Mouse (Mus musculus) neural tube, embryonic 13.5 days (tissue): Measurements from ENCODE around the gene Itpkb. TPM values are rescaled to one million over a fixed set of nuclear protein-coding genes. Genes with fewer than 3 reads are reported as not detected.

Experiments
- ATAC-seq: fragments of 200-750 bp; cut with Nextera tagmentation; 2 replicates; pipeline ENCODE4 v1.8.0; 2017; ENCODE audit warnings: low read depth, mild to moderate bottlenecking, moderate TSS enrichment, moderate library complexity
- H3K27ac ChIP-seq: fragments of 300-500 bp; sonication (generic); replicated peaks from 2 replicates; pipeline ENCODE4 v1.5.1; 2015; ENCODE audit warnings: moderate library complexity, mild to moderate bottlenecking, inconsistent platforms
- H3K27me3 ChIP-seq: fragments of 300-500 bp; sonication (generic); 2 replicates; pipeline ENCODE4 v1.6.1; 2015; ENCODE audit warnings: mild to moderate bottlenecking, inconsistent platforms
- H3K36me3 ChIP-seq: fragments of 300-500 bp; sonication (generic); 2 replicates; pipeline ENCODE4 v1.6.1; 2015; ENCODE audit warnings: mild to moderate bottlenecking, inconsistent platforms
- H3K4me1 ChIP-seq: fragments of 300-500 bp; sonication (generic); replicated peaks from 2 replicates; pipeline ENCODE4 v1.6.1; 2015; ENCODE audit warnings: inconsistent platforms
- H3K4me2 ChIP-seq: fragments of 300-500 bp; sonication (generic); 2 replicates; pipeline ENCODE4 v1.6.1; 2015; ENCODE audit warnings: inconsistent platforms, mild to moderate bottlenecking, moderate library complexity
- H3K4me3 ChIP-seq: fragments of 300-500 bp; sonication (generic); 2 replicates; pipeline ENCODE4 v1.5.1; 2015; ENCODE audit warnings: mild to moderate bottlenecking, inconsistent platforms
- H3K9ac ChIP-seq: fragments of 300-500 bp; sonication (generic); 2 replicates; pipeline ENCODE4 v1.6.1; 2015; ENCODE audit warnings: moderate library complexity, mild to moderate bottlenecking, inconsistent platforms
- H3K9me3 ChIP-seq: fragments of 300-500 bp; sonication (generic); 2 replicates; pipeline ENCODE4 v1.6.1; 2016; ENCODE audit warnings: inconsistent platforms
- WGBS: fragments of 180-500 bp; shearing (Covaris S2); methylation state at CpG from one replicate; pipeline ENCODE4 v1.1.7; 2015; 5-methylcytosine and 5-hydroxymethylcytosine counted together
- polyA plus RNA-seq: library from polyadenylated mRNA; unstranded; fragments of >200 nt; fragmentation: Nextera tagmentation; extraction: Ambion mirVana; gene quantifications from 2 replicates; pipeline ENCODE4 v1.2.1, GENCODE M21; 2015

Gene Itpkb
- polyA plus RNA-seq, 1 experiment from 2014 or later: 3.9 TPM

GRCm38 (mm10) chr1:180332928-180333440, 2.7 kb downstream of the Itpkb start:
- Histone ChIP-seq H3K9ac (peak overlapping the region; percentile 86), H3K27ac (no peak overlapping the region), H3K36me3 (no peaks in the 10 kb centered on the region), H3K4me1 (peaks cover 72% of the 10 kb centered on the region), H3K4me3 (peak overlapping the region; percentile 55), H3K27me3 (peaks cover 59% of the 10 kb centered on the region), H3K4me2 (peak overlapping the region; percentile 93), H3K9me3 (no peaks in the 10 kb centered on the region)
- WGBS: 19% methylated on average over 14 of the region's 14 CpGs
- no peak for ATAC-seq

- Histone ChIP-seq H3K36me3 (no peaks in the 10 kb centered on the region), H3K4me2 (peak overlapping the region; percentile 93), H3K4me3 (peak overlapping the region; percentile 55; the same call in 1 of the 2 replicates), H3K27me3 (peaks cover 56% of the 10 kb centered on the region), H3K27ac (no peak overlapping the region), H3K9me3 (no peaks in the 10 kb centered on the region), H3K9ac (no peak overlapping the region), H3K4me1 (peaks cover 72% of the 10 kb centered on the region)
- ATAC-seq: no peak
- 27% methylated on average over 6 of the region's 6 CpGs for WGBS
Measured at GRCm38 (mm10) chr1:180333588-180333987, 3.3 kb downstream of the Itpkb start.

- H3K4me3 ChIP-seq: no peak overlapping the region
- H3K27me3 ChIP-seq: peaks cover 46% of the 10 kb centered on the region
- H3K27ac ChIP-seq: no peak overlapping the region
- ATAC-seq: no peak
- WGBS: 83% methylated on average over 6 of the region's 6 CpGs
- H3K9ac ChIP-seq: no peak overlapping the region
- peak overlapping the region; percentile 93 for H3K4me2 ChIP-seq
- H3K4me1 ChIP-seq: peaks cover 68% of the 10 kb centered on the region
- no peaks in the 10 kb centered on the region for H3K9me3 ChIP-seq
- H3K36me3 ChIP-seq: no peaks in the 10 kb centered on the region
Measured at GRCm38 (mm10) chr1:180334541-180334940, 4.3 kb downstream of the Itpkb start.

GRCm38 (mm10) chr1:180335513-180336375, 5.5 kb downstream of the Itpkb start:
- Histone ChIP-seq H3K27me3 (peaks cover 36% of the 10 kb centered on the region), H3K4me2 (peak overlapping the region; percentile 93)
- WGBS: 76% methylated on average over 12 of the region's 12 CpGs

GRCm38 (mm10) chr1:180338358-180338757, 8.1 kb downstream of the Itpkb start:
- Histone ChIP-seq H3K9me3 (no peaks in the 10 kb centered on the region), H3K4me2 (no peak overlapping the region), H3K4me3 (no peak overlapping the region), H3K27ac (no peak overlapping the region), H3K36me3 (no peaks in the 10 kb centered on the region), H3K4me1 (peaks cover 37% of the 10 kb centered on the region), H3K9ac (no peak overlapping the region), H3K27me3 (peaks cover 15% of the 10 kb centered on the region)
- no peak for ATAC-seq
- 80% methylated on average over 8 of the region's 8 CpGs for WGBS

More at GRCm38 (mm10) chr1:180335513-180336375, 5.5 kb downstream of the Itpkb start:
- Histone ChIP-seq H3K9ac (no peak overlapping the region), H3K4me3 (no peak overlapping the region), H3K36me3 (no peaks in the 10 kb centered on the region), H3K4me1 (peaks cover 59% of the 10 kb centered on the region), H3K27ac (no peak overlapping the region), H3K9me3 (no peaks in the 10 kb centered on the region)
- ATAC-seq: no peak

- WGBS: 92% methylated on average over 5 of the region's 5 CpGs
- peaks cover 7% of the 10 kb centered on the region for H3K27me3 ChIP-seq
- ATAC-seq: no peak
Measured at GRCm38 (mm10) chr1:180339143-180339542, 8.9 kb downstream of the Itpkb start.

GRCm38 (mm10) chr1:180342944-180343343, 12.7 kb downstream of the Itpkb start:
- Histone ChIP-seq H3K27ac (no peak overlapping the region), H3K9me3 (no peaks in the 10 kb centered on the region), H3K9ac (no peak overlapping the region), H3K4me3 (no peak overlapping the region), H3K36me3 (no peaks in the 10 kb centered on the region), H3K4me2 (no peak overlapping the region), H3K27me3 (no peaks in the 10 kb centered on the region), H3K4me1 (peaks cover 32% of the 10 kb centered on the region)
- ATAC-seq: no peak
- WGBS: 79% methylated on average over 7 of the region's 7 CpGs

More at GRCm38 (mm10) chr1:180339143-180339542, 8.9 kb downstream of the Itpkb start:
- Histone ChIP-seq H3K4me1 (peaks cover 37% of the 10 kb centered on the region), H3K27ac (no peak overlapping the region), H3K36me3 (no peaks in the 10 kb centered on the region), H3K4me3 (no peak overlapping the region), H3K4me2 (no peak overlapping the region), H3K9me3 (no peaks in the 10 kb centered on the region), H3K9ac (no peak overlapping the region)

GRCm38 (mm10) chr1:180343434-180344210, 13.3 kb downstream of the Itpkb start:
- no peaks in the 10 kb centered on the region for H3K27me3 ChIP-seq
- no peak overlapping the region for H3K27ac ChIP-seq
- H3K9ac ChIP-seq: no peak overlapping the region
- no peak overlapping the region for H3K4me3 ChIP-seq
- H3K9me3 ChIP-seq: no peaks in the 10 kb centered on the region
- ATAC-seq: no peak
- peaks cover 39% of the 10 kb centered on the region for H3K4me1 ChIP-seq
- 54% methylated on average over 8 of the region's 8 CpGs for WGBS
- no peaks in the 10 kb centered on the region for H3K36me3 ChIP-seq
- no peak overlapping the region for H3K4me2 ChIP-seq

GRCm38 (mm10) chr1:180345098-180345497, 14.8 kb downstream of the Itpkb start:
- Histone ChIP-seq H3K4me1 (peaks cover 41% of the 10 kb centered on the region), H3K27me3 (no peaks in the 10 kb centered on the region), H3K9me3 (no peaks in the 10 kb centered on the region), H3K27ac (no peak overlapping the region), H3K4me3 (no peak overlapping the region), H3K4me2 (no peak overlapping the region), H3K9ac (no peak overlapping the region), H3K36me3 (no peaks in the 10 kb centered on the region)
- WGBS: 89% methylated on average over 5 of the region's 5 CpGs
- no peak for ATAC-seq

- Histone ChIP-seq H3K36me3 (no peaks in the 10 kb centered on the region), H3K4me3 (no peak overlapping the region), H3K4me1 (peaks cover 41% of the 10 kb centered on the region), H3K4me2 (no peak overlapping the region), H3K9ac (no peak overlapping the region), H3K27me3 (no peaks in the 10 kb centered on the region), H3K27ac (no peak overlapping the region), H3K9me3 (no peaks in the 10 kb centered on the region)
- ATAC-seq: no peak
- 72% methylated on average over 4 of the region's 4 CpGs for WGBS
Measured at GRCm38 (mm10) chr1:180347059-180347458, 16.8 kb downstream of the Itpkb start.

GRCm38 (mm10) chr1:180347907-180348306, 17.6 kb downstream of the Itpkb start:
- H3K27ac ChIP-seq: no peak overlapping the region
- peaks cover 41% of the 10 kb centered on the region for H3K4me1 ChIP-seq
- no peak overlapping the region for H3K9ac ChIP-seq
- H3K9me3 ChIP-seq: no peaks in the 10 kb centered on the region
- ATAC-seq: peak; percentile 71
- H3K27me3 ChIP-seq: no peaks in the 10 kb centered on the region
- no peaks in the 10 kb centered on the region for H3K36me3 ChIP-seq
- H3K4me2 ChIP-seq: no peak overlapping the region
- 62% methylated on average over 6 of the region's 6 CpGs for WGBS
- H3K4me3 ChIP-seq: no peak overlapping the region

- Histone ChIP-seq H3K36me3 (no peaks in the 10 kb centered on the region), H3K27me3 (no peaks in the 10 kb centered on the region), H3K9me3 (no peaks in the 10 kb centered on the region), H3K9ac (no peak overlapping the region), H3K4me2 (no peak overlapping the region), H3K4me3 (no peak overlapping the region), H3K4me1 (peaks cover 29% of the 10 kb centered on the region), H3K27ac (no peak overlapping the region)
- no peak for ATAC-seq
Measured at GRCm38 (mm10) chr1:180349090-180349489, 18.8 kb downstream of the Itpkb start.
